Mouse (Mus musculus) olfactory bulb, adult 2 months (tissue): Measurements from ENCODE around the gene Galnt3.

Experiments
- CTCF ChIP-seq: fragments of 200-500 bp; IDR thresholded peaks from 2 replicates; pipeline ENCODE4 v1.5.1; 2012; ENCODE audit warnings: low read depth, mild to moderate bottlenecking, low read length, moderate library complexity; ENCODE audit not compliant: insufficient read depth
- POLR2A ChIP-seq: fragments of 200-500 bp; IDR thresholded peaks from 2 replicates; pipeline ENCODE4 v1.6.1; 2012; ENCODE audit warnings: mild to moderate bottlenecking, low read depth, low read length, moderate library complexity; ENCODE audit not compliant: insufficient read depth

GRCm38 (mm10) chr2:66143284-66143683 is 18.5 kb upstream of the Galnt3 start:
- TF ChIP-seq POLR2A, result no peak
- no peak for TF ChIP-seq CTCF
